Mouse (Mus musculus): ENCODE measurements around the gene Klhdc7b.

DNA sequence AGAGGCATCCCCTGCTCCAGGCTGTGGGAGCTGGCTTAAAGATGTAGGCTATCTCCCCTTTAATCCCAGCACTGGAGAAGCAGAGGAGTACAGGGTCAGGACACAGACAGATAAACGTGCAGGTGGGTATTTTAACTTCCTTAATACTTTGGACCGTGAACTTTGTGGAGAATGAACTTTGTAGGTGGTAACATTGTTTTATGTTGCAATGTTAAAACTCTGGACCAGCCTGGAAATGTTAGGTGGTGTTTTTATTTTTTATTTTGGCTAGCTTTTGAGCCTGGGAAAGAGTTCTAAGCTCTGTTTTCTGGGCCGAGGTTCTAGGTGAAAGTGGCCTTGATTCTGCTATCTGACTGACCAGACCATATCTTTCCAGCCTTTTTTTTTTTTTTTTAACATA, 46.6 kb downstream of the Klhdc7b start:
- TF ChIP-seq CTCF (IDR thresholded peaks at IDR 0.05; ENCODE audit: extremely low read depth, insufficient read depth, low read length) = no peak
- no peak for TF ChIP-seq POLR2A (IDR thresholded peaks at IDR 0.05; ENCODE audit: extremely low read depth, insufficient read depth, low read length)

All from cortical plate, adult 2 months (tissue).